Mouse (Mus musculus): ENCODE data around the gene Ppp1r21.
A peak's percentile ranks its signal among the peaks of the same experiment; 100 is the strongest.

Ppp1r21 gene

DNA sequence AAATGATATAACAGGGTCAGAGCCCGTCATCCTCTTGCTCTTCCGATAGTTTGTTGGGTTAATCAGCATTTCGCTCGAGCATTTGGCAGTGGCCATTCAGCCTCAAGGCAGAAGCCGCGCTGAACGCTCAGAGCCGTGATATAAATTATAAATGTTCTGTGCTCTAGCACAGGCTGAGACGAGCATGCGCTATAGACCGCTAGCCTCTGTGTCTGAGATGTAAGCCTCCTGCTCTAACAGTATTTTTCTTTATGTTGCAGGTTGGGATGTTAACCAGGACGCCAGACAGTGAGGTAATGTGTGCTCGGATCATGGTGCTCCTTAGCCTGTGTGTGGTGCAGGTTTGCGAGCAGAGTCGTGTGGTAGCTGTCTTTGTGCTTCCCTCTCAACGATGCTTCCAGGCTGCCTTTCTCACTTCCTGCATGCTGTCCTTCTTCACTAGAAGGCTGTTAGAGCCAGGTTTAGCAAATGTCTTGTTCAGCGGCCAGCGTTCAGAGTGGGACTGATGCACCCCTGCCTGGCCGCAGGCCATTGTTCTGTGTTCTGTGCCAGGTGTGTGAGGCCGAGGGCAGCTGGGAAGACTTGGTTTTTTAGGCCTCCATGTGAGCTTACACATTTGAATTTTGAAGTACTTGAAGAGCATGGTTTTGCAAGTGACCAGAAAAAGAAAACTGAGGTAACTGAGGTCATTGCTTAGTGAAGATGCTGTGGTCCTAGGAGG lies 48.8 kb downstream of the Ppp1r21 start:
- DNase-seq, result no peak

DNA sequence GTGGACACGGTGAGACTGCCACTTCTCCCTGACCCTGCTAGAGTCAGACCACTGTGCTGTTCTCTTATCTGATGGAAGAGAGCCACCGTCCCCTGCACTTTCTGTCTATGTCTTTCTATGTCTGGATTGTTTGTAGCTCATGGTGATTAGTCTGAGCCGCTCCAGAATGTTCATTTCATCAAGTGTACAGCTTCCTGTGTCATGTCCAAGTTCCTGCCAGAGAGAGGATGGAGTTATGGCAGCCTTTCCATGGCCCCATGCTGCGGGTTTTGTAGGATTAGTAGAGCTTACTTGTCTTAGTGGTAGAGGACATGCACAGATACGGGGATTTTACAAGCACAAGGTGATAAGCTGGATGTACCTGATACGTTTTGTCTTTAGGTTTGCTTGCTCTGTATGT lies 50.6 kb downstream of the Ppp1r21 start:
- DNase-seq, result no peak

DNA sequence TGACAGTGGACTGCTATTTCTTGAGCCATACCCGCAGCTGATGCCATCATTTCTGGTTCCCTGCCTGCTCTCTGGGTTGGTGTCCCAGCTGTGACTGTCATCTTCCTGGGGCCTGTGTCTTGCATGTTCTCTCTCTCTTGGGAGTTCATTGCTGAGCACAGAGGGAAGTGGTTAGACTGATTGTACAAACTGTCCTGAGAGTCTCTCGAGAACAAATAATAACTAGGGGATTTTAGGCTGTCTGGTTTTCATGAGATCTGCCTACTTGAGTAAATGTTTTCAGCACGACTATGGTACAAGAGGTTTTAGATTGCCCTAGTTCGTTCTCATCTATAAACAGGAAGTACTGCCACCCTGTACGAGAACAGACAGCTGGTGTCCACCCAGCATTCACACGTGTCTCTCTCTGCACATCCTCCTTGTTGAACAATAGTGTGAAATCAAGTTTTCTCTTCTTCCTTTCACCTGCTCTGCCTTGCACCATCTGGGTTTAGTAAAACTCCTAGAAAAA lies 51.6 kb downstream of the Ppp1r21 start:
- peak; percentile 21 for DNase-seq

DNA sequence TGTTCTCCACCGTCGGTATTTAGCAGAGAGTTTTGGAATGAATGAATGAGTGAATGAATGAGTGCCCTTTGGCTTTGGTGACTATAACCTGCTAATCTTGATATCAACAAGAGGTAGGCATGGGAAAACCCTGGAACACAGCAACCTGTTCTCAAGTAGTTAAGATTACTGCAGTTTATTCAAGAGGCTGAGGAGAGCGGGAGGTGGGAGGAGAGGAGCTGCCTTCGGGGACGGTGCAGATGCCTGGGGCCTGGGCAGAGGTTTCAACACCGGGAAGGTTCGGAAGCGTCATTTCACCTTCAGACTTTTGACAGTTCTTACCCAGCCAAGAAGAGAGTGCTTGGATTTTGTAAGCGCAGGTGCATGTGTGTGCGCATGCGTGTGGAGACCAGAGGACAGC lies 53.1 kb downstream of the Ppp1r21 start:
- DNase-seq, result no peak

DNA sequence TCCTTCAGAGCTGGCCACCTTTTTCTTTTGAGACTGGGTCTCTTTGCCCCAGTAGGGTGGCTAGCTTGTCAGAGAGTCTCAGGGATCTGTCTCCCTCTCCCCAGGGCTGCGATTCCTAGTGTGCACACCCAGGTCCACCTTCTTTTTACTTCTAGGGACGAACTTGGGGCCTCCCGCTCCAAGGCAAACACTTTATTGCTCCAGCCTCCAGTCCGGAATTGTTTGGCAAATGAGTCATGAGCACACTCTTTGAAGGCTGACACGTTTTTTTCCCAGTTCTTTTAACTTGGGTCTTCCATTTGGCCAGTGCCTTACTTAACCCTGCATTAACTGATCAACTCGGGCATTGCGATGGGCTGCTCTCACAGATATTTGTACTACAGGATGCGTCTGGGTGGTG lies 53.5 kb downstream of the Ppp1r21 start:
- no peak for DNase-seq

DNA sequence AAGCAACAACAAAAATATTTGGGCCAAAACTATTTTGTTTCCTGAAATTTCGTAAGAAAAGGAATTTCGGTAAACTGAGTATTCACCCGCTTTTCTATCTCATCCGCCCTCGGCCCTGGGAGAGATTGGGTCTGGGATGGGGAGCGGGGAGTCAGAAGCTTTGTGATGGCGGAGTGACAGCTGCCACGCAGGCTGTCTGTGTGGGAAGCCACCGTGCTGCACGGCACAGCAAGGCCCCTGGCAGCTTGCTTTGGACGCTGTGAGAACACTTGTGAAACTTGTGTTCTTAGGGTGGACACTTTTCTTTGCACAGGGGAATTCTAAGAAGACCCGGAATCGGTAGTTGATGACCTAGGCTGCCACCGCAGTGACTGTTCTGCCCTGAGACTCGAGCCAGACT lies 57.5 kb downstream of the Ppp1r21 start:
- DNase-seq, result no peak

DNA sequence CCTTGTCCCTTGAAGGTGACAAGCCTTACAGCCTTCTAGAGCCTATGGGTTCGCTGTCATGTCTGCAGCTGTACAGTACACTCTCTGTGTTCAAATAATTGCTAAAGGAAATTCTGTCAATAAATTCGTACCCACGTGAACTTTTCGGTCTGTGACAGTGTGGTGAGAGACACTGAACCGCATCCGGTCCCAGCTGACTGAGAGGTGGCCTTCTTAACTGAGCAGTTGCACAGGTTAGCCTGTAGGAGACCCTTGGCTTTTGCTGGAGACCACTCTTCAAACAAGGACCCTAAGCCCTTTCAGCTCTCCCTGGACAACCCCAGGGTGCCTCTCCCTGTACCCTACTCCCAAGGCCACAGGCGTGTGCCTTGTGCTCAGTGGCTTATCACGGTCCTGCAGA lies 58.3 kb downstream of the Ppp1r21 start:
- no peak for DNase-seq

DNA sequence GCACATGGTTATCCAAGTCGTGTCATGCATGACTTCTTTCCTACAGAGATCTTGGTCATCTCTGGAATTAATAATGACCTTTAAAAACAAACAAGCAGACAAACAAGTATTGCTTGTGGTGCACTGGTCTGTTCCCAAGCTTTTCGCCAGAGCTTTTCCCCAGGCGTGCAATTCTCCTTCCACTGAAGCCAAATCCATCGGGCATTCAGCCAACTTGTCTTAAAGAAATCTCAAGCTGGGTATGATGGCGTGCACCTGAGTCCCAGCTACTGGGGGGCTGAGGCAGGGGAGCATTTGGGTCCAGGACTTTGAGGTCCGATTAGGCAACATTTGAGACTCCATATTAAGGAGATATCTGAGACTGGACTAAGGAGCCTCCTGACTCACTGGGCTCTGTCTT lies 60.3 kb downstream of the Ppp1r21 start:
- DNase-seq, result no peak

DNA sequence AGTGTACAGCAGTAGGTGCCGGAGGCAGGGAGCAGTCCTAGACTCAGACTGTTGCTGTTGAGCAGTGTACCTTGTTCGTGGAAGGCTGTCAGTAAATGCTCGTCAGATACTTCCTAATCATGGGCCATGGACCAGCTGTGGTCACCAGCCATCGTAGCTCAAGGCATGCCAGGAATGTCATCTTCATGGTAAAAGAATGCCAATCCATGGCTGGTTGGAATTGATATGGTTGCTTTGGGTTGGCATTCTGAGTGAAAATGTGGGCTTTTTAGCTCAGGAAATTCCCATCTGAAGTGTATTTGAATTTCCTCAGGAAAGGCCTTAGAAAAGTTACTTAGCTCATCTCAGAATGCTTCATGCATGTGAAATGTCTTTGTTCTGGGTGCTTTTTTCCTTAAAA lies 65.2 kb downstream of the Ppp1r21 start:
- no peak for DNase-seq

DNA sequence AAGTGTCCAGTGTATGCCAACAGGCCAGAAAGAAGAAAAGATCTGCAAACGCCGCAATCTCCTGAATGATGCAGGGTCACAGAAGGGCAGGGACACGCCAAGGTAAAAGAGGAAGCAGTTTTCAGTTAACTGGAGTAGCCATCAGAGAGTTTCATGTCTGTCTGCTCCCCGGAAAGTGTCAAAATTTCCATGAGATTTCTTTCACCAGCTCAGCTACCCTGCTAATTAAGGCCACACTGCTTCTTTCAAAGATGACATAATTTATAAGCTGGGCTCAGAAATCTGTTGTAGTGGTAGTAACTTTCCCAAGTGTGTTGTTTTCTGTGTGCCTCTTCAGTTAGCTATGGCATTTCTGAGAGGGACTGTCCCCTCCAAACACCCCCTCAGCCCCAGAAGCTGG lies 66.2 kb downstream of the Ppp1r21 start:
- DNase-seq, result no peak

DNA sequence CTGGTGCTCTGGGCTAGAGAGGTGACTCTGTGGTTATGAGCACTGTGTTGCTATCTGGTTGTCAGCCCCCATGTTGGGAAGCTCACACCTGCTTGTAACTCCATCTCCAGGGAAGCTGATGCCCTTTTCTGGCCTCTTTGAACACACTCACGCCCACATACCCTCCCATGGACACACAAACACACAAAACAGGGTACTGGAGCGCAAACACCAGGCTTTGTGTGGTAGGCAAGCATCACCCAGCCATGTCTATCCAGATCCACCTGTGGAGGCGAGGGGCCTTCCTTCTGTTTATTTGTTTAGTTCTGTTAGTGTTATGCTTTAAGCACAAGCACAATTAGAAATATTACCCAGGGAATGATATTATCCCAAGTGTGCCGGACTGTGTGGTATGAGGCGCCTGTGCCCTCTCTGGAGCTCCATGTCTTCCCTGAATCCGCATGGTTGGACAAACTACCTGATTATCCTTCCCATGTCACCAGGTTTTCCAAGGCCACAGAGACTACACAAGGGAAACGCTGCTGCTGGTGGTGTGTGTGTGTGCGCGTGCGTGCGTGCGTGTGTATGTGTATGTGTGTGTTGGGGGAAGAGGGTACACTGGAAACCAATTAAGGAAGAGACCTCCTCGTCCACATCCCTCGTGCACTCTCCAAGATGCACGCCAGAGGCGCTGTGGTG lies 66.8 kb downstream of the Ppp1r21 start:
- peak; percentile 23 for DNase-seq

DNA sequence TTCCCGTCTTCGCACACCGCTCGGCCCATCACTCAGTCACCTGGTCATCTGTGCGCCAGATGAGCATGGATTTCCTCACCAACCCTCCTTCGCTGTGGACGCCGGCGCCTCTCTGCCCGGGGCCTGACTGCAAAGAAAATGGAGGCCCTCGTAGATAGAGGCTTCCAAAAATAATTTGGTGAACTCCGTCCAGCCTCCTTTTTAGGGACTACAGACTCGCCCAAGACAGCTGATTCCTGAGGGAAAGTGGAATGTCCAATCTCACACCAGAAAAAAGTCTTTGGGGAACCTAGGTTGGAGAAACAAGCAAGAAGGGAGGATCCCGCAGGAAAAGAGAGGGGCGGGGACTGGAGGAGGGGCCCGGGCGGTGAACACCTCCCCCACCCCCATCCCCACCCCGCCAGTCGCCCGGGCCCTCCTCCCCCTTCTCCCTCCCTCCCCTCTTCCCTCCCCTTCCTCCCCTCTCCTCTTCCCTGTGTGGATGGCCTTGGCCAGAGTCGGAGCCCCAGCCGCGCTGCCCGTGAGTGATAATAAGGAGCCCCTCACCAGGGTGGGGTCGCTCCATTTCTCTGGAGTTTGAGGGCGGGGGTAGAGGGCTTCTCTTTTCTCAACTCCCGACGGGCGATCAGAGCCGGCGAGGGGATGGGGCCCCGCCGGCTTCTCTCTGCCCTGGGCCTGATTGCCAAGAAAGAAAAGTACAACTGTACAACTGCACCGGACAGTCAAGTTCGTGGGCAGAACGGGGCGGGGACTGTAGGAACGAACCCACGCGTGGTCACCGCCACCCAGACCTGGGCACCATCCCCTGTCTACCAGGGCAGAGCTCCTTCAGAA lies 67.5 kb downstream of the Ppp1r21 start, which contains the start of gene Ston1:
Ston1 (plus strand) TSS at position 463 of the 834 bp plus-strand sequence.
- DNase-seq, result peak; percentile 82

DNA sequence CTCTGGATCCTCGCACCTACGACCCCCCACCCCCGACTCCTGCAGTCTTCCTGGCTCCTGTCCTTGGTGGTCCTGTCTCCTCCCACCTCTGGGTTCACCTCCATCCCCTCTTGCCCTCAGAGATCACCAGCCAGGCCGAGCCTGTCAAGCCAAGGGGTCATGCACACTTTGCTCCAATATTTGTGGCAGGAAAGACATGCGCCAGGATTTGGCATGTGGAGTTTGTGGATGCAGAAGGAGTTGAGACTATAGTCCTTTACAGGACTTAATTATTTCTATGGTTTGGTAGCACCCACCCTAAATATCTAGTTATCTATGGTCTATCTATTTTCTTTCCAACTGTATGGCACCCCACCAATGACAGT lies 68.1 kb downstream of the Ppp1r21 start:
- peak; percentile 22 for DNase-seq

DNA sequence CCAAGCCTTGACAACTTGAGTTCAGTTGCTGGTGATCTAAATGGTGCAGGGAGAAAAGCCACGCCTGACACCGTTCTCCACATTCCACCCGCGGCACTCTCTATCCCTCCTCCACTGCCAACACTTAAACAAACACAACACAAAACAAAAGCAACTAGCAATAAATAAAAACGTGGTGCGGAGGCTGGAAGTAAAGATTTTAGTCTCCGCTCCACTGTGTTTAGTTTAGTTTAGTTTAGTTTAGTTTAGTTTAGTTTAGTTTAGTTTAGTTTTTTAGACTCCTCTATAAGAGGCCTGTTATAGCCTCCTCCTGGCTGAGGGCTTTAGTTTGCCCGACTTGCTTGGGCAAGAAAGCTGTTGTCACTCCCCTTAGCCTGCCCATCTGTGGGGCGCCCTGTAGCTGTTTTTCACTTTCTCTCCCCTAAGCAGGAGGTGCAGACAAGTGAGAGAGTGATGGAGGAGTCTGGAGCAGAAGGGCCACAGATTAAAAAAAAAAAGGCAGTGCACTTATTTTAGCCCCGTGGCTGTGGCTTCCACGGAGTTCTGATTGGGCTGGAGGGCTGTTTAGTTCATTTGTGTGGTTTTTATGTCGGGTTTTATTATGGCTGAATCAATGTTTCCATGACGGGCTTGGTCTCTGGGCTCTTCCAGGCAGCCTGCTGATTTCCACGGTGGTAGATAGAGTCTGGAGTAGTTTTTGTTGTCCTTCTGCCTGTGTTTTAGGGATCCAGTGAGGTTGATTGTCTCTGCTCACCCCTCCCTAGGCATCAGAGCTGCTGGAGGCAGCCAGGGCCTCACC lies 68.9 kb downstream of the Ppp1r21 start:
- no peak for DNase-seq

DNA sequence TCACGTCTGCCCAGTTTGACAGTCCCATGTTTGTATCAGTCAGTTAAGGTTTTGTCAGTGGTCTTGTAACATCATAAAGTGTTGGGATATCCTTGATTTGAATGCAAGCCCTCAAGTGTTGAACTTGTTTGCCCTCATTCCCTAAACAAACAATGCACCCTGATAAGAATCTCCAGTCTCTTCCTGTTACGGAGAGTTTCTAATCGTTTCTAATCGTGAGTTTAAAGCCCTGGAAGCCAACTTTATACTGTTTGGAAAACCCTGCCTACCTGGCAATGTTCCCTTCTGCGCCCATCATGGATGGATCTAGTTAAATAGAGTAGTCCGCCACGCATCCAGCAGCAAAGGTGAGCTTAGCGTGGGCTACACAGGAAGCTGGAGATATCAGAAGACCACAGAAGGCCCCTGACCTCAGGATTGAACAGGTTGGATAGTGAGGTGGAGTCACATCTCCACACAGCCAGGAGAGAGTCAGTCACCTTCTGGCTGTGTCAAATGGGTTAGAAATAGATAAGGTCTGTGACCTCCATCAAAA lies 70.6 kb downstream of the Ppp1r21 start:
- DNase-seq, result no peak

DNA sequence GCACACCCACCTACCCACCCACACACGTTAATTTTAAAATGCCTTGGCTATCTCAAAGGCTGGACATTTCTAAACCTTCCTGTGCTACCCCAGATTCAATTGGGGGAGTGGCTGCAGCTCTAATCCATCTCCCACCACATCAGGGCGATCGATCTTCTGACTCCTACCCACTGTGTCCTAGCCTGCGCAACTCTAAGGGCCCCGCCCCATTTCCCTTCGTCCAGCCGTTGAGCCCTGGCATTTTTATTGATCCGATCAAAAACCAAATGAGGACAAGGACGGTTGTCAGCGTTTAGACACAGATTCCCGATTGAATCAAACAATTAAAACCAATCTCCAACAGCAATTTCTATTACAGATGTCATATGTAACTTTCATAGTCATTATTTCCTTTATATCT lies 74.0 kb downstream of the Ppp1r21 start:
- no peak for DNase-seq

DNA sequence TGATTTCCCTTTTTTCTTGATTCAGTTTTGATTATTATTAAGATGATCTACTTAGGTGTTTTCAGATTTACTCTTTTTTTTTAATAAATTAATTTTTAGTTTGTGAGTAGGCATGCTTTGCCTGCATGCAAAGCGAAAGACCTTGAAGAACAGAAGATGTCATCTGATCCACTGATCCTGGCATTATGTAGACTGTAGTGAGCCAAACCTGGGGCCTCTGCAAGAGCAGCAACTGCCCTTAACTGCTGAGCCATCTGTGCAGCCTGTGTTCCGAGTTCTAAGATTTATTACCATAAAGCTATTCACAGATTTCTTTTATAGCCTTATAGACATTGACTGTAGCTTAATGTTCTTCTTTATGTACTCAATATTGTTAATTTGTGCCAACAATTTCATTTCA lies 76.1 kb downstream of the Ppp1r21 start:
- DNase-seq, result no peak

DNA sequence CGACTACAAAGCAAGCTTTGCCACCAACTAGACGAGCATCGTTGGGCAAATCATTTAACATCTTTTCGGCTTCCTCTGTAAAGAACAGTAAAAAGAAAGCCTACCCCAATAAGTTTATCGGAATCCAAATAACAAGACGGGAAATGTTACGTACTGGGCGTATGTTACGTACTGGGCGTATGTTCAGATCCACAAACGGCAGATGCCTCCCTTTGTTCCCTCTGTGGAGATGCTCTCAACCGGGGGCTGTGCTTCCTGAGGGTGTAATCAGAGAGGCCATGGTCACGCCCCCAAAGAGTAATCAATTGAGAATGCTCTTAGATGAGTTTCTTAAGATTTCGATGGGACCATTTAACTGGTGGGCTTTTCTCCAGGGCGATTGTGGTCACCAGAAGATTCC lies 79.4 kb downstream of the Ppp1r21 start:
- DNase-seq, result no peak

DNA sequence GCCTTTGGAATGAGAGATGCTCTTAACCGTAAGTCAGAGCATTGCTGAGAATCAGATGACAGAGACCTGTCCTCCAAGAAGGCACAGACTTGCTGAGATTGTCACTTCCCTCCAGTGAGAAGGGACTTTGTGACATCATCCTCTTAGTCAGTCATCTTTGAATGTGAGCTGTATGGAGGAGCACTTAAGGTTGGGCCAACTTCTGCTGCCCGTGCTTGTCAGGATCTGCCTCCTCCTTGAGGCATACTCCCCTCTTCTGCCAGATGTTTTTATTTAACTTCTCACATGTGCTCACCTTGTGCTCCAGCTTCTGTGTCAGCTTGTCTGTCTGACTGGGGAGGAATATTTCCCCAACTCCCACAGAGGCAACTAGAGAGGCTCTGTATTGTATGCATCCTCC lies 81.1 kb downstream of the Ppp1r21 start:
- DNase-seq, result no peak

DNA sequence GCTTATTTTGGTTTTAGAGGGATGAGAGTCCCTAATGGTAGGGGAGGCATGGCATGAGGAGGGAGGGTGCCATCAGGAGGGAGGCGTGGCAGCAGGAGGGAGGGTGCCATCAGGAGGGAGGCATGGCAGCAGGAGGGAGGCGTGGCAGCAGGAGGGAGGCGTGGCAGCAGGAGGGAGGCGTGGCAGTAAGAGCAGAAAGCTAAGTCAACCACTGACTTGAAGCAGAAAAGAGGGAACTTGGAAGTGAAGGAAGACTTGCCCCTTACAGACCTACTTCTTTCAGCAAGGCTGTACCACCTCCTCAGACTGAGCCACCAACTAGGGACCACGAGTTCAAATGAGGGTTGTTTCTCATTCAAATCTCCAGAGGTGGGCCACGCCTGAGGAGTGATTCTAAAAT lies 83.3 kb downstream of the Ppp1r21 start:
- no peak for DNase-seq

DNA sequence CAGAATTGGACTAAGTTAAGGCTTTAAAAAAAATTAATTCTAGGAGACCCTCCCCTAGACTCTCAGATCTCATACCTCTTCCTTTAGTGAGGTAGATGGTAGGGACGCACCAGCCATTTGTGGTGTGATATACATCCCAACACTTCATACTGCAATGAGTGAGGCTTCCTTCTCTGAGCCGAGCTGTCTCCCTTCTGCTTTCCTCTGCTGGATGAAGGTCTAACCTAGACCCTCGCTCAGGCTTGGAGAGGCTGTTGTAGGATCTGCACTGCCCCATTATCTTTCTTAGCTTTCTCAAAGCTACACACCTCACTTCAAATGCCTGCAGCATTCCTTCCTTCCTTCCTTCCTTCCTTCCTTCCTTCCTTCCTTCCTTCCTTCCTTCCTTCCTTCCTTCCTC lies 83.8 kb downstream of the Ppp1r21 start:
- no peak for DNase-seq

DNA sequence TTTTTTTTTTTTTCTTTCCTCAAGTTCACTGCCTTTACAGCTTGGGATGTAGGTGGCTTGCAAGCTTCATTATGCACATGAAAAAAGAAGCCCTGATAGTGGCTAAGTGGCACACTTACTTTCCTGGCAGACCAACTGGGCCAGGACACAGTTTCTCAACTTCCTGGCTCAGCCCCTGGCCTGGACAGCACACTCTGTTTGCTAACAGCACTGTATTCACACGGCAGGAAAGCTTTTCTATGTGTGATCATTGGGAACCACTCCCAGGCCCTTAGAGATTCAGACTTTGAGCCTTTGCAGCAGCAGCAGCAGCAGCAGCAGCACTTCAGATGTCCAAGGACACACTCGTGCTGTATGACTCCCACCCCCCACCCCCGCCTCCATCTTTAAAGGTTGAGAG lies 84.3 kb downstream of the Ppp1r21 start:
- no peak for DNase-seq

DNA sequence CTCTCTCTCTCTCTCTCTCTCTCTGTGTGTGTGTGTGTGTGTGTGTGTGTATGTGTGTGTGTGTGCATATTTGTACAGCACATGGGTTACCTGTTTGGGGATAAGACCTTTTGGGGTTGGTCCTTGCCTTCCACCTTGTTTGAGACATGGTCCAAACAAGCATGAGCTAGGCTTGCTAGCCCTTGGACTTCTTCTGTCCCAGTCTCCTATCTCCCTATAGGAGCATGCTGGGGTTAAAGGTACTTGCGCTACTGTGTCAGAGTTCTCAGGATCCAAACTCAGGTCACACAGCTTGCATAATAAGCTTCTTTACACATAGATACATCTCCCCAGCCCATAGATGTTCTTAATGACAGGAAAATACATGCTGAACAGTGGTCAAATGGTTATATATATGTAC lies 84.8 kb downstream of the Ppp1r21 start:
- no peak for DNase-seq
